ENCODE assay signal across 15 mouse cellular contexts in genomic region chr7:139398111-139398510, GRCm38 (mm10). TPM values are rescaled to one million over a fixed set of nuclear protein-coding genes. Genes with fewer than 3 reads are reported as not detected.
DNase-seq lines count a peak whose midpoint lies in the region; ATAC-seq and TF ChIP-seq lines count a peak whose summit lies in the region.
"Had no signal": no experiment of that assay in that cellular context is flagged by ENCODE, and none has a peak within 500 bp of the region (broad histone marks: within the 10 kb centered on the region; RNA-seq: fewer than 3 reads in every experiment).

No protein-coding gene starts in this region.

- peaks cover 69% of the 10 kb centered on the region for H3K4me1 ChIP-seq in heart, embryonic 16.5 days (ENCODE audit: control insufficient read depth, insufficient read depth, low read length)
- H3K4me1 ChIP-seq in lung, postnatal 0 days (ENCODE audit: insufficient read depth, low read depth, low read length): peaks cover 53% of the 10 kb centered on the region
- peaks cover 58% of the 10 kb centered on the region for H3K4me1 ChIP-seq in intestine, embryonic 16.5 days (ENCODE audit: control insufficient read depth, insufficient read depth, low read length)
- H3K4me1 ChIP-seq in thymus, adult 2 months (replicated peaks; ENCODE audit: control insufficient read depth, insufficient read depth, low read length): peaks cover 43% of the 10 kb centered on the region
- H3K4me1 ChIP-seq in forebrain, embryonic 10.5 days: no peaks in the 10 kb centered on the region; the same call in 1 of the 2 replicates

- no peak for DNase-seq in heart, postnatal 25 days (ENCODE audit: low spot score)
- DNase-seq in lung, postnatal 0 days (ENCODE audit: low spot score): no peak
- no peak for DNase-seq in lung, postnatal 25 days (ENCODE audit: low spot score)
- DNase-seq in thymus, adult 2 months: no peak
- DNase-seq in forebrain, embryonic 10.5 days (ENCODE audit: extremely low spot score, low spot score): no peak
- DNase-seq: thymus, postnatal 25 days had no signal

- no peaks in the 10 kb centered on the region for H3K27me3 ChIP-seq in heart, embryonic 16.5 days (ENCODE audit: control insufficient read depth, insufficient read depth, low read length)
- no peaks in the 10 kb centered on the region for H3K27me3 ChIP-seq in lung, postnatal 0 days (replicated peaks; ENCODE audit: insufficient read depth, low read length)
- no peaks in the 10 kb centered on the region for H3K27me3 ChIP-seq in intestine, embryonic 16.5 days (replicated peaks; ENCODE audit: control insufficient read depth, insufficient read depth, low read length)
- no peaks in the 10 kb centered on the region for H3K27me3 ChIP-seq in thymus, adult 2 months (ENCODE audit: control insufficient read depth, insufficient read depth, low read length)
- no peaks in the 10 kb centered on the region for H3K27me3 ChIP-seq in forebrain, embryonic 10.5 days (ENCODE audit: poor library complexity, severe bottlenecking)
- H3K27me3 ChIP-seq: embryonic facial prominence, embryonic 15.5 days; limb, embryonic 12.5 days; midbrain, embryonic 15.5 days; neural tube, embryonic 13.5 days; Patski had no signal

- no peak; the same call in 1 of the 2 replicates for TF ChIP-seq CTCF in lung, postnatal 0 days (IDR thresholded peaks at IDR 0.05)
- TF ChIP-seq CTCF in thymus, adult 2 months (IDR thresholded peaks at IDR 0.05; ENCODE audit: borderline replicate concordance, control insufficient read depth, extremely low read depth, insufficient read depth, low read length, poor library complexity): no peak

- no peak for TF ChIP-seq EP300 in lung, postnatal 0 days (IDR thresholded peaks at IDR 0.05)

- H3K27ac ChIP-seq in heart, embryonic 16.5 days (ENCODE audit: low read length): peak overlapping the region; percentile 20; the same call in 1 of the 2 replicates
- peak overlapping the region; percentile 10; the same call in 1 of the 2 replicates for H3K27ac ChIP-seq in lung, postnatal 0 days (ENCODE audit: low read length)
- peak overlapping the region; percentile 50; the same call in 1 of the 2 replicates for H3K27ac ChIP-seq in intestine, embryonic 16.5 days (ENCODE audit: low read length)
- H3K27ac ChIP-seq in thymus, adult 2 months (ENCODE audit: control insufficient read depth, insufficient read depth, low read length): no peak overlapping the region
- no peak overlapping the region for H3K27ac ChIP-seq in forebrain, embryonic 10.5 days
- H3K27ac ChIP-seq: embryonic facial prominence, embryonic 15.5 days; limb, embryonic 12.5 days; midbrain, embryonic 15.5 days; neural tube, embryonic 13.5 days had no signal

- no peak for TF ChIP-seq POLR2A in thymus, adult 2 months (IDR thresholded peaks at IDR 0.05; ENCODE audit: control insufficient read depth, extremely low read depth, insufficient read depth, low read length, poor library complexity)

- ATAC-seq in heart, embryonic 16.5 days (replicated peaks; ENCODE audit: extremely low read depth, insufficient read depth, low FRiP score): no peak
- no peak for ATAC-seq in lung, postnatal 0 days
- no peak; the same call in 1 of the 2 replicates for ATAC-seq in intestine, embryonic 16.5 days
- ATAC-seq in inflammation-experienced regulatory T-cells, adult 6 months: no peak
- ATAC-seq: CD4-positive, CD25-positive, alpha-beta regulatory T cell, adult 4 months; midbrain, embryonic 15.5 days had no signal

- H3K9me3 ChIP-seq in heart, embryonic 16.5 days (replicated peaks; ENCODE audit: control insufficient read depth, low read length): no peaks in the 10 kb centered on the region
- no peaks in the 10 kb centered on the region for H3K9me3 ChIP-seq in lung, postnatal 0 days (ENCODE audit: low read length)
- no peaks in the 10 kb centered on the region for H3K9me3 ChIP-seq in intestine, embryonic 16.5 days (ENCODE audit: control insufficient read depth, low read length)
- H3K9me3 ChIP-seq in forebrain, embryonic 10.5 days: no peaks in the 10 kb centered on the region
- H3K9me3 ChIP-seq: embryonic facial prominence, embryonic 15.5 days; limb, embryonic 12.5 days; midbrain, embryonic 15.5 days; neural tube, embryonic 13.5 days had no signal

- H3K36me3 ChIP-seq in heart, embryonic 16.5 days (ENCODE audit: control insufficient read depth, insufficient read depth): no peaks in the 10 kb centered on the region
- H3K36me3 ChIP-seq in lung, postnatal 0 days (ENCODE audit: insufficient read depth, low read length): no peaks in the 10 kb centered on the region
- H3K36me3 ChIP-seq in intestine, embryonic 16.5 days (ENCODE audit: control insufficient read depth, insufficient read depth, low read length): no peaks in the 10 kb centered on the region
- H3K36me3 ChIP-seq in thymus, adult 2 months (ENCODE audit: control insufficient read depth, insufficient read depth, low read length): no peaks in the 10 kb centered on the region
- H3K36me3 ChIP-seq in forebrain, embryonic 10.5 days (replicated peaks): no peaks in the 10 kb centered on the region
- H3K36me3 ChIP-seq: embryonic facial prominence, embryonic 15.5 days; limb, embryonic 12.5 days; midbrain, embryonic 15.5 days; neural tube, embryonic 13.5 days had no signal

- H3K9ac ChIP-seq in heart, embryonic 16.5 days (ENCODE audit: low read length): no peak overlapping the region
- H3K9ac ChIP-seq in lung, postnatal 0 days (replicated peaks; ENCODE audit: low read depth): no peak overlapping the region
- no peak overlapping the region for H3K9ac ChIP-seq in intestine, embryonic 16.5 days (ENCODE audit: low read depth, low read length)
- H3K9ac ChIP-seq: embryonic facial prominence, embryonic 15.5 days; limb, embryonic 12.5 days; midbrain, embryonic 15.5 days; neural tube, embryonic 13.5 days had no signal

- intact Hi-C loops in heart, postnatal 25 days (cut with DNase I): no loop called here

- no peak overlapping the region for H3K4me3 ChIP-seq in heart, embryonic 16.5 days (ENCODE audit: low read length)
- H3K4me3 ChIP-seq in lung, postnatal 0 days (ENCODE audit: low read depth, low read length): no peak overlapping the region
- H3K4me3 ChIP-seq in intestine, embryonic 16.5 days (ENCODE audit: low read length): no peak overlapping the region
- no peak overlapping the region for H3K4me3 ChIP-seq in thymus, adult 2 months (ENCODE audit: control insufficient read depth, insufficient read depth, low read length)
- no peak overlapping the region for H3K4me3 ChIP-seq in forebrain, embryonic 10.5 days
- H3K4me3 ChIP-seq: embryonic facial prominence, embryonic 15.5 days; limb, embryonic 12.5 days; midbrain, embryonic 15.5 days; neural tube, embryonic 13.5 days had no signal

- WGBS in heart, embryonic 16.5 days: 79% methylated on average over 5 of the region's 5 CpGs
- WGBS in lung, postnatal 0 days: 71% methylated on average over 5 of the region's 5 CpGs
- 82% methylated on average over 5 of the region's 5 CpGs for WGBS in intestine, embryonic 16.5 days
- WGBS in thymus, adult 2 months: 76% methylated on average over 5 of the region's 5 CpGs
- 89% methylated on average over 5 of the region's 5 CpGs for WGBS in forebrain, embryonic 10.5 days

- no peak overlapping the region for H3K4me2 ChIP-seq in heart, embryonic 16.5 days (ENCODE audit: low read depth, low read length)
- H3K4me2 ChIP-seq in lung, postnatal 0 days (replicated peaks; ENCODE audit: low read depth, low read length): no peak overlapping the region
- H3K4me2 ChIP-seq in intestine, embryonic 16.5 days (ENCODE audit: low read depth, low read length): no peak overlapping the region
- H3K4me2 ChIP-seq: embryonic facial prominence, embryonic 15.5 days; limb, embryonic 12.5 days; midbrain, embryonic 15.5 days; neural tube, embryonic 13.5 days had no signal

RNA-seq across cellular contexts. Expression of gene Inpp5a, which starts 9.2 kb away (rescaled TPM):
- 47.4 and 54.8 TPM in 2 replicates for polyA plus RNA-seq in heart, embryonic 16.5 days (2015; fragmentation: Nextera tagmentation; extraction: Ambion mirVana)
- 100 to 1,000 TPM; 292 to 306 TPM for total RNA-seq in heart, postnatal 25 days (2021)
- polyA plus RNA-seq in lung, postnatal 0 days (2015; fragmentation: Nextera tagmentation; extraction: Ambion mirVana): 41.3 and 44.8 TPM in 2 replicates
- polyA plus RNA-seq in intestine, embryonic 16.5 days (2015; fragmentation: Nextera tagmentation; extraction: Ambion mirVana): 8.9 and 27.7 TPM in 2 replicates
- 15.8 and 17.9 TPM in 2 replicates for polyA plus RNA-seq in thymus, adult 2 months (2012; rRNA removed)
- 10.5 and 14.3 TPM in 2 replicates for polyA plus RNA-seq in forebrain, embryonic 10.5 days (2016; fragmentation: Nextera tagmentation; extraction: Ambion mirVana)
- 1 to 10 TPM; 2.5 to 9.3 (median 7.2) TPM for polyA plus RNA-seq in inflammation-experienced regulatory T-cells, adult 6 months (2017; shearing (Covaris generic))

Comparison
In these comparisons a context has a peak if more than half of its experiments do, and no peak if none do; other contexts are left out.
1. H3K27ac ChIP-seq: peak in heart, embryonic 16.5 days (single experiment), lung, postnatal 0 days (single experiment) and intestine, embryonic 16.5 days (single experiment); none in thymus, adult 2 months (single experiment) and forebrain, embryonic 10.5 days (single experiment).